Mouse (Mus musculus): ENCODE measurements at regions not wholly inside any gene's neighbourhood (a gene's known extent, or its start where the extent isn't known, plus 50 kb on each side); places are given as distances from the start of the nearest gene placed in this dataset.
A peak's percentile ranks its signal among the peaks of the same experiment; 100 is the strongest.

GRCm38 (mm10) chr1:40907813-40908212 is 102.4 kb downstream of the Tmem182 start:
- Histone ChIP-seq H3K27me3 (ENCODE audit: control insufficient read depth, insufficient read depth, low read depth, low read length) (no peaks in the 10 kb centered on the region), H3K9me3 (replicated peaks; ENCODE audit: control insufficient read depth, low read length, poor library complexity, severe bottlenecking) (no peaks in the 10 kb centered on the region), H3K4me1 (ENCODE audit: control insufficient read depth, insufficient read depth, low read length) (no peaks in the 10 kb centered on the region), H3K9ac (ENCODE audit: low read depth, low read length) (no peak overlapping the region), H3K4me3 (ENCODE audit: low read depth, low read length) (no peak overlapping the region), H3K36me3 (ENCODE audit: control insufficient read depth, insufficient read depth, low read length) (no peaks in the 10 kb centered on the region), H3K4me2 (ENCODE audit: low read length) (no peak overlapping the region), H3K27ac (ENCODE audit: low read length) (no peak overlapping the region)
- ATAC-seq, result no peak

- no peaks in the 10 kb centered on the region for H3K4me1 ChIP-seq (ENCODE audit: control insufficient read depth, insufficient read depth, low read length)
- ATAC-seq, result no peak
- no peaks in the 10 kb centered on the region for H3K9me3 ChIP-seq (replicated peaks; ENCODE audit: control insufficient read depth, low read length, poor library complexity, severe bottlenecking)
- H3K4me2 ChIP-seq (ENCODE audit: low read length), result no peak overlapping the region
- H3K27ac ChIP-seq (ENCODE audit: low read length), result no peak overlapping the region
- WGBS, result 63% methylated on average over 3 of the region's 3 CpGs
- no peaks in the 10 kb centered on the region for H3K27me3 ChIP-seq (ENCODE audit: control insufficient read depth, insufficient read depth, low read depth, low read length)
- H3K9ac ChIP-seq (ENCODE audit: low read depth, low read length), result no peak overlapping the region
- H3K36me3 ChIP-seq (ENCODE audit: control insufficient read depth, insufficient read depth, low read length), result no peaks in the 10 kb centered on the region
- H3K4me3 ChIP-seq (ENCODE audit: low read depth, low read length), result no peak overlapping the region
Measured at GRCm38 (mm10) chr1:40913591-40913990, 108.2 kb downstream of the Tmem182 start.

GRCm38 (mm10) chr1:40924271-40924670 is 118.9 kb downstream of the Tmem182 start:
- Histone ChIP-seq H3K4me1 (ENCODE audit: control insufficient read depth, insufficient read depth, low read length) (no peaks in the 10 kb centered on the region), H3K27ac (ENCODE audit: low read length) (no peak overlapping the region), H3K4me2 (ENCODE audit: low read length) (no peak overlapping the region), H3K36me3 (ENCODE audit: control insufficient read depth, insufficient read depth, low read length) (no peaks in the 10 kb centered on the region), H3K4me3 (ENCODE audit: low read depth, low read length) (no peak overlapping the region), H3K9me3 (replicated peaks; ENCODE audit: control insufficient read depth, low read length, poor library complexity, severe bottlenecking) (no peaks in the 10 kb centered on the region), H3K27me3 (ENCODE audit: control insufficient read depth, insufficient read depth, low read depth, low read length) (no peaks in the 10 kb centered on the region), H3K9ac (ENCODE audit: low read depth, low read length) (no peak overlapping the region)
- ATAC-seq, result no peak
- 75% methylated on average over 3 of the region's 3 CpGs for WGBS

GRCm38 (mm10) chr1:40924780-40925179 is 119.4 kb downstream of the Tmem182 start:
- Histone ChIP-seq H3K4me1 (ENCODE audit: control insufficient read depth, insufficient read depth, low read length) (no peaks in the 10 kb centered on the region), H3K27ac (ENCODE audit: low read length) (no peak overlapping the region), H3K4me3 (ENCODE audit: low read depth, low read length) (no peak overlapping the region), H3K4me2 (ENCODE audit: low read length) (no peak overlapping the region), H3K36me3 (ENCODE audit: control insufficient read depth, insufficient read depth, low read length) (no peaks in the 10 kb centered on the region), H3K9me3 (replicated peaks; ENCODE audit: control insufficient read depth, low read length, poor library complexity, severe bottlenecking) (no peaks in the 10 kb centered on the region), H3K9ac (ENCODE audit: low read depth, low read length) (no peak overlapping the region), H3K27me3 (ENCODE audit: control insufficient read depth, insufficient read depth, low read depth, low read length) (no peaks in the 10 kb centered on the region)
- WGBS, result 59% methylated on average over 7 of the region's 7 CpGs
- ATAC-seq, result no peak

- no peak for ATAC-seq
- no peak overlapping the region for H3K9ac ChIP-seq (ENCODE audit: low read depth, low read length)
- H3K4me1 ChIP-seq (ENCODE audit: control insufficient read depth, insufficient read depth, low read length), result no peaks in the 10 kb centered on the region
- no peak overlapping the region for H3K4me2 ChIP-seq (ENCODE audit: low read length)
- WGBS, result 89% methylated on average over 5 of the region's 5 CpGs
- no peak overlapping the region for H3K27ac ChIP-seq (ENCODE audit: low read length)
- H3K4me3 ChIP-seq (ENCODE audit: low read depth, low read length), result no peak overlapping the region
- H3K27me3 ChIP-seq (ENCODE audit: control insufficient read depth, insufficient read depth, low read depth, low read length), result no peaks in the 10 kb centered on the region
- H3K36me3 ChIP-seq (ENCODE audit: control insufficient read depth, insufficient read depth, low read length), result no peaks in the 10 kb centered on the region
- no peaks in the 10 kb centered on the region for H3K9me3 ChIP-seq (replicated peaks; ENCODE audit: control insufficient read depth, low read length, poor library complexity, severe bottlenecking)
Measured at GRCm38 (mm10) chr1:40931374-40931773, 126.0 kb downstream of the Tmem182 start.

GRCm38 (mm10) chr1:40936729-40937128 is 131.3 kb downstream of the Tmem182 start:
- ATAC-seq, result no peak
- no peak overlapping the region for H3K4me3 ChIP-seq (ENCODE audit: low read depth, low read length)
- H3K9me3 ChIP-seq (replicated peaks; ENCODE audit: control insufficient read depth, low read length, poor library complexity, severe bottlenecking), result no peaks in the 10 kb centered on the region
- H3K36me3 ChIP-seq (ENCODE audit: control insufficient read depth, insufficient read depth, low read length), result no peaks in the 10 kb centered on the region
- H3K4me1 ChIP-seq (ENCODE audit: control insufficient read depth, insufficient read depth, low read length), result no peaks in the 10 kb centered on the region
- WGBS, result 47% methylated on average over 3 of the region's 3 CpGs
- no peak overlapping the region for H3K4me2 ChIP-seq (ENCODE audit: low read length)
- H3K27me3 ChIP-seq (ENCODE audit: control insufficient read depth, insufficient read depth, low read depth, low read length), result no peaks in the 10 kb centered on the region
- H3K9ac ChIP-seq (ENCODE audit: low read depth, low read length), result no peak overlapping the region
- no peak overlapping the region for H3K27ac ChIP-seq (ENCODE audit: low read length)

- H3K9ac ChIP-seq (ENCODE audit: low read depth, low read length), result no peak overlapping the region
- ATAC-seq, result no peak
- no peaks in the 10 kb centered on the region for H3K9me3 ChIP-seq (replicated peaks; ENCODE audit: control insufficient read depth, low read length, poor library complexity, severe bottlenecking)
- H3K4me1 ChIP-seq (ENCODE audit: control insufficient read depth, insufficient read depth, low read length), result peaks cover 5% of the 10 kb centered on the region; the same call in 1 of the 2 replicates
- no peaks in the 10 kb centered on the region for H3K36me3 ChIP-seq (ENCODE audit: control insufficient read depth, insufficient read depth, low read length)
- H3K4me2 ChIP-seq (ENCODE audit: low read length), result peak overlapping the region; percentile 1; the same call in 1 of the 2 replicates
- H3K27ac ChIP-seq (ENCODE audit: low read length), result peak overlapping the region; percentile 23; the same call in 1 of the 2 replicates
- 74% methylated on average over 14 of the region's 14 CpGs for WGBS
- no peak overlapping the region for H3K4me3 ChIP-seq (ENCODE audit: low read depth, low read length)
- no peaks in the 10 kb centered on the region for H3K27me3 ChIP-seq (ENCODE audit: control insufficient read depth, insufficient read depth, low read depth, low read length)
Measured at GRCm38 (mm10) chr1:40942751-40943150, 137.3 kb downstream of the Tmem182 start.

GRCm38 (mm10) chr1:40943165-40943564 is 137.8 kb downstream of the Tmem182 start:
- peaks cover 5% of the 10 kb centered on the region; the same call in 1 of the 2 replicates for H3K4me1 ChIP-seq (ENCODE audit: control insufficient read depth, insufficient read depth, low read length)
- H3K27ac ChIP-seq (ENCODE audit: low read length), result peak overlapping the region; percentile 23; the same call in 1 of the 2 replicates
- no peak overlapping the region for H3K9ac ChIP-seq (ENCODE audit: low read depth, low read length)
- no peaks in the 10 kb centered on the region for H3K27me3 ChIP-seq (ENCODE audit: control insufficient read depth, insufficient read depth, low read depth, low read length)
- no peaks in the 10 kb centered on the region for H3K36me3 ChIP-seq (ENCODE audit: control insufficient read depth, insufficient read depth, low read length)
- 44% methylated on average over 7 of the region's 7 CpGs for WGBS
- ATAC-seq, result no peak
- peak overlapping the region; percentile 1; the same call in 1 of the 2 replicates for H3K4me2 ChIP-seq (ENCODE audit: low read length)
- no peak overlapping the region for H3K4me3 ChIP-seq (ENCODE audit: low read depth, low read length)
- no peaks in the 10 kb centered on the region for H3K9me3 ChIP-seq (replicated peaks; ENCODE audit: control insufficient read depth, low read length, poor library complexity, severe bottlenecking)

- H3K27me3 ChIP-seq (ENCODE audit: control insufficient read depth, insufficient read depth, low read depth, low read length), result no peaks in the 10 kb centered on the region
- no peaks in the 10 kb centered on the region for H3K36me3 ChIP-seq (ENCODE audit: control insufficient read depth, insufficient read depth, low read length)
- H3K4me2 ChIP-seq (ENCODE audit: low read length), result no peak overlapping the region
- ATAC-seq, result no peak
- H3K4me3 ChIP-seq (ENCODE audit: low read depth, low read length), result no peak overlapping the region
- no peaks in the 10 kb centered on the region for H3K9me3 ChIP-seq (replicated peaks; ENCODE audit: control insufficient read depth, low read length, poor library complexity, severe bottlenecking)
- no peak overlapping the region for H3K9ac ChIP-seq (ENCODE audit: low read depth, low read length)
- H3K4me1 ChIP-seq (ENCODE audit: control insufficient read depth, insufficient read depth, low read length), result no peaks in the 10 kb centered on the region
- WGBS, result 82% methylated on average over 5 of the region's 5 CpGs
- no peak overlapping the region for H3K27ac ChIP-seq (ENCODE audit: low read length)
Measured at GRCm38 (mm10) chr1:40950641-40951040, 145.2 kb downstream of the Tmem182 start.

Data from midbrain, embryonic 16.5 days (tissue).